Mouse (Mus musculus) CD4-positive, CD25-positive, alpha-beta regulatory T cell (primary cell): ENCODE data around the gene Mbnl2. TPM values are rescaled to one million over a fixed set of nuclear protein-coding genes. Genes with fewer than 3 reads are reported as not detected.

Experiments
- polyA plus RNA-seq: library from polyadenylated mRNA; unstranded; fragments of 100-300 nt; shearing (Covaris generic); gene quantifications from one replicate; pipeline ENCODE4 v1.2.1, GENCODE M21; 2017

Gene Mbnl2
- polyA plus RNA-seq, result 59.4 TPM

GRCm38 (mm10) chr14:120275246-120276238 lies at the start of gene Mbnl2:
Gene Mbnl2, plus strand, starts transcription at chr14:120275669.

GRCm38 (mm10) chr14:120477982-120478568 lies 202.6 kb downstream of the Mbnl2 start, which contains the start of gene Rap2a:
Gene Rap2a, plus strand, starts transcription at chr14:120478444.

Other genes with a start within 250 kb of the Mbnl2 start
- not detected for gene Oxgr1, start 233.2 kb upstream of the Mbnl2 start, polyA plus RNA-seq
- gene Rap2a, start 202.8 kb downstream of the Mbnl2 start, polyA plus RNA-seq, result 3.1 TPM